Mouse (Mus musculus) heart, postnatal 14 days (tissue): ENCODE results near the gene Ercc6l2. TPM values are rescaled to one million over a fixed set of nuclear protein-coding genes. Genes with fewer than 3 reads are reported as not detected.

Experiments used
- DNase-seq, 2 experiments: peaks; one replicate each; pipeline ENCODE4 v3.0.0; 2021 to 2022
- intact Hi-C: fragments of 180-260 bp; cut with DNase I; formaldehyde crosslinking; loops from one replicate; pipeline ENCODE4 v1.15.1; 2025
- long read RNA-seq, 2 experiments: library from polyadenylated mRNA; stranded (forward); transcript quantifications; one replicate each; pipeline ENCODE4 v2.0.0; 2021
- total RNA-seq, 2 experiments: library from RNA; stranded (reverse); gene quantifications; 2 replicates each; pipeline ENCODE4 v1.2.3; 2021

Gene Ercc6l2
- total RNA-seq, result 10 to 100 TPM; 10.4 to 10.9 TPM
- long read RNA-seq, experiment 1, partial matches to known transcripts, result 4 of 12 reads
- long read RNA-seq, experiment 1, other reads (novel, unspliced or antisense), result 7 of 12 reads
- long read RNA-seq, experiment 2, partial matches to known transcripts, result 6 of 10 reads
- long read RNA-seq, experiment 2, other reads (novel, unspliced or antisense), result 3 of 10 reads

DNA sequence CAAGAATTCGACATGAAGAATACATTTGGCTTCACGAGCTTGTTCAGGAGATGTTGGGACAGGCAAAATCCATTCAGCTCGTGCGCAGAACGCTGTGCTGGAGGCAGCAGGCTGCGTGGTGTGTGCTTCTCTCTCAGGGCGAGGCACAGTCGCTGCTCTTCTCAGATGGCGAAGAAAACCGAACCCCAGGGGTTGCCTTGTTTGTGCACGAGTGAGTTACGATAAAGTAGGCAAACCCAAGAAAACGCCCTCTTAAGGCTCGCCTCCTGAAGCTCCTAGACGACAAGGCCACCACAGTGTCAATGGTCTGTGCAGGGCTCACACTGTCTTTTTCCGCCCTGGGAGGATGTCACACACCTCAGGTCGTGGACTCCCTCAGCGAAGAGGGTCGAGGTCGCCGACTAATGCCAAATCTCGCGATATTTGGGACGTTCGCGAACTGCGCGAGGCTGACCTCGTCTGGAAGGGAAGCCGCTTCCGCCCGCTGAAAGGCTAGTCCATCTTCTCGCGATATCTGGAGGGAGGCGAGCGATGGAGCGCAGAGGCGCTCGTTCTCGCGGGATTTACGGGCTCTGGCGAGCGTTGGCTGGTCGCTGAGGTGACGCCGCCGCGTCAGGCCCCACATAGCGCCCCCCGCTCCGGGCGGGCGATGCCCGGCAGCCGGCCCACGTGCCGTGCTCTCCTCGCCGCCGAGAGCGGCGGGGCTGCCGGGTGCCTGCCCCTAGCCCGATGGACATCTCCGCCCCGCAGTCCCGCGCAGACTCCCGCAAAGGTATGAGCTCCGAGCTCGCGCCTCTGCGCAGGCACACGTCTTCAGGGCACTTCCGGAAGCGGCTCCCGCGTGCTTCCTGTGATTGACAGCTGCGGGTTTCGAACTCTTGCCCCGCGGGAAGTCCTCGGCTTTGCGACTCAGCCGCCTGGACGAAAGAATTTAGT lies at the start of gene Ercc6l2:
Gene Ercc6l2, plus strand, starts transcription at position 495 of the 936 bp plus-strand sequence.
- peak; percentile 98 to 99 for DNase-seq
- intact Hi-C loops, result loop anchor here (5.0 kb wide), 4 partner anchors 118 to 383 kb away; no protein-coding TSS in a partner anchor

DNA sequence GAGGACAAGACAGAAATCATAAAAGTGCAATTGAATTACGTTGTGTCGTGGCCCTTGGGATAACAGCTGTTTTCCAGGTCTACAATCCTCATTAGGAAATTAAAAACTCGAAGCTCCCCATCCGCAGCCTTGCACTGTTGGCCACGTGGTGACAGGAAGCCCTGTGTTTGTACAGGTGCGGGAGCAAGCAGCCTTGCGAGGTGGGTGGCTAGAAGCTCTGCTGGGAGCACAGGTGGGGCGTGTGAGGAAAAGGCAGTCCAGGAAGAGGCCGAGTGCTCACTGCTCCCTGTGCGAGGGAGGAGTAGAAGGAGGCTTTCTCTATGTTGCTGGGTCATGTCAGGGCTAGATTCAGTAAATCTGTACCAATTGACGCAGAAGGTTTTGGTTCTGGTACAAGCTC lies 49.0 kb upstream of the Ercc6l2 start:
- DNase-seq, result no peak
- intact Hi-C loops, result no loop called here

DNA sequence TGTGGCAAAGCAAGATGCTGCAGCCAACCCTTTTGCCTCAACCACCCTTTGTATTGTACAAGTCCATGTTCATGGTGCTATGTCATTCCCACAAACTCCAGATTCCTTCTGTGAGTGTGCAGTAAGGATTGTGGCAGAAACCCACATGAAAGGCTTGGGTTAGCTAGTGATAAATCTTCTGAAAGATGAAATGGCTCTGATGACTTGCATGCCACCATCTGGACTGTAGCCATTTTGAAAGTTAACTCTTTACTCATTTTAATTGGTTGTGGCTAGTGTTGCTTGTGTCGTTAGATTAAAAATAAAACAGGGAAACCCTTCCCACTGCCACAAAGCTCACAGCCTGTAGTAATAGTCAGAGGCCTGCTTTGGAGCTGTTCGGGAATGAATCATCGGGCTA lies 44.0 kb upstream of the Ercc6l2 start:
- no peak for DNase-seq
- intact Hi-C loops, result no loop called here

DNA sequence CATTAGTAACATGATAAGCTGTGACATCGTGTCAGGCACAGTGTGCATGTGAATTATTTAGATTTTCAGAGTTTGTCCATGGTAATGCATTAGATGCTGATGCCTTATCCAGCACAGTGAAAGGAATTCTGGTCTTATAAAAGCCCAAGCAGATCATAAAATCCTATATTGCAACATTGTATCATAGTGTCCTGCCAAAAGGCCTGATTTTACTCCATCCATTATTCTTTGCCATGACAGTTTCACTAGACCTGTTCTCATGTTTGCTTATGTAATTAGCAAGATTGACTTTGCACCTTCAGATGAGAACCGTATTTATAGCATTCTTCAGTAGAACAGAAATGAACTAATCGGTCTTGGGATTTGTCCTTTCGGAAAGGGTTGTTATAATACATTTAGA lies 36.1 kb upstream of the Ercc6l2 start:
- no peak for DNase-seq
- intact Hi-C loops, result no loop called here

DNA sequence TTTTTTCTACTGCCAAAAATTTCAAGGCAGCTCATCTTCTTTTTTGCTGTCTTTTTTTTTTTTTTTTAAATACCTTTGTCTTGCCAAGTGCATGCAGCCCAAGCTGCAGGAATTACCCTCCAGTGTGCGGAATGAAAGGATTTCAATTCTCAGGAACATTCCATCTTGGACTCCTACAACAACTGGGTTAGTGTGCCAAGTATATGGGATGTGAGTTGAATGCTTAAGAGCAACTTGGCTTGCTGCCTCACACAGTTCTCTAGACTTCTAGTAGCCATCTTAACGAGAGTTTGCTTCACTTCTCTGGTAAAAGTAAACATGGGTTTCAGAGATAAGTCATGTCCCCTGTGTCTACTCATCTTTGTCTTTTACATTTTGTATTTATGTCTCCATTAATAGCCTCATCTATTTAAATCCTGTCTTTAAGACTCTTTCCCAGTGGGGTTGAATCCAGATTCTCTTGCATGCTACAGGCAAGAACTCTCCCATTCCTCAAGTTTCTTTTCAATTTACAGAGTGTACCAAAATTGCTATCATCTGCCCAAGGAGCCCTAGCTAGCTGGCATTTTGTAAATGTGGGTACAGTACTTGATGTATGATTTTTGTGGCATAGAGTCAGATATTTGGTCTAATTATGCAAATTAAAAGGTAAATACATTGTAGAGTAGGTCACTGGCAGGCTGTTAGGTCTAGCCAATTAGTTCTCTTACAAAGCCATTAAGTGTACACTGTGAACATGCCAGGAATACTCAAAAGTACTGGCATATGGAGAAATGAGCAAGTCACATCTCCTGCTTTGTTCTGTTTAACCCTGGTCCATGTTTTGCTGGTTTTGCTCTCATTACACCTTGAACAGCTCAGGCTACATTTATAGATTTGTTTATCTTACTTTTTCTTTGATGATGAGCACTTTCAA lies 35.4 kb upstream of the Ercc6l2 start:
- DNase-seq, result no peak
- intact Hi-C loops, result no loop called here

DNA sequence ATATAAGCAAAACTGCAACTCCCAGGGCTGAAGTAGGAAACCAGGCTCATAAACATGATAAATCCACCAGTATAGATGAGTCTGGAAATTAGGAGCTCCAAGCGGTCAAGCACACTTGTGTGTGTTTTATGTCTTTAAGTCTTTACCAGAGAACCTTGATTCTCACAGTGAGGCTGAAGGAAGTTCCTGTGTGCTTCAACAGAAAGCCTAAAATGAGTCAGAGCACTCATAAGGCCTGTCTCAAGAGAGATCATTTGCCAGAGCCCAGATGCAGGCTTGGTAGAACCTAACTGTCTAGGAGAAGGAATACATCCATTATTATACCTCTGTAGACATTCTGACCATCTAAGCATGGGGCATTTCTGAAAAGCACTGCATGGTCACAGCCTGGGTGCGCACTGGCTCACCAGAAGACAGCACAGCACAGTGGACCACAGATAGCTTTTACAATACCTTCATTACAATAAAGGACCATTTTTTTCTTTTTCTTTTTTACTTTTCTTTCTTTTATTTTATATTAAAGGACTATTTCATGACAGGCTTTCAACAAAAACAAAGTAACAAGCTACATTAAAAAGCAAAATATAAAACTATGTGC lies 22.7 kb upstream of the Ercc6l2 start:
- intact Hi-C loops, result no loop called here

DNA sequence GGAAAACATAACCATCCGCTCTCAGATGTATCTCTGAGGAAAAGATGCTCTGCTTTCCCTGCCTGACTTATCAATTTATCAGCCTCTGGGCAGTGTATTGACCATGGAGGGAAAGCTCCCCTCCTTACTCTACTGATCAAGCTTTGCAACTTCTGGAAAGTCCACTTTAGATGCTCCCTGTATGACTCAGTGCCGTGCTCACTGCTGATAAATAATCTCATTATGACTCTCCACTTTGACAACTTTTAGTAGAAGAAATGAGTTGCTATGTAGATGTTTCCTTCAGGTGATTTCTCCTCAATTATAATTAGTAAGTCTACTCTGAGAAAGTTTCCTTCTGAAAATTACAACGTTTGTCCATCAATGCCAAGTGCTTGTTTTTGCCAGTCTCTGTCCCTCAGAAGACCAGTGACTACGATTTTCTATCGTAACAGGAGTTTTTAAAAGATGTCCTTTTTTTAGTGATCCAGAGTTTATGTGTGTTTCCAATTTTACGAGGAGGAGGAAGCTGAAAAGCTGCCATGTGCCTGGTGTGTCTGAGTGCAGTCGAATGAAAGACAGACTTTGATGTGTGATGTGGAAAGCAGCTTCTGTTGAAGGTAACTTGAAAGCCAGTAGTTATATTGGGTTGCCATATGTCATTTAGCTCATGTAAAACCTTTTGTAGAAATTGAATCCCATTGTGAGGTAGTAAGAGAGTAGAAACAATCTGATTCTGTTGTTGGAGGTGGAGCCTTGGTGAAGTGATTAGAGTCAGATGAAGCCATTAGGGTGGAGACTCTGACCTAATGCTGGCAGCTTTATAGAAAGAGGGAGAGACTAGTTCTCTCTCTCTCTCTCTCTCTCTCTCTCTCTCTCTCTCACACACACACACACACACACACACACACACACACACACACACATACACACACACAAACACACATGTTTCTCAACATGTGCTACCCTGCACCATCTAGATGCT lies 21.4 kb upstream of the Ercc6l2 start:
- DNase-seq, result no peak
- intact Hi-C loops, result no loop called here

More for the DNA sequence above, 22.7 kb upstream of the Ercc6l2 start:
- DNase-seq, result no peak

DNA sequence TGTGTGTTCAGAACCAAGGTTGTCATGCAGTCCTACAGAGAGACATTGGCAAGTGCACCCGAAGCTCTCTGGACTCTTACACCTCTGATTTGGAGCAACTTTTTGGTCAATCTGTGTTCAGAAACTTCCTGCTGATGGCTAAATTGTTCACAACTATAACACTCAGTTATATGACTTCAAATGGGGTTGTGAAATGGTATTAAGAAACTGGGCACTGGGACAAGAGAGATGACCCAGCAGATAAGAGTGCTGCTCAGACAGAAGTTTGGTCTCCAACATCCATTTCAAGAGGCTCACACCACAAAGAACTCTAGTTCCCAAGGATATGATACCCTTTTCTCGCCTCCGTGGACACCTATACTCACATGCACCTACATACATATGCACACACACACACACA lies 16.4 kb upstream of the Ercc6l2 start:
- DNase-seq, result no peak
- intact Hi-C loops, result no loop called here

DNA sequence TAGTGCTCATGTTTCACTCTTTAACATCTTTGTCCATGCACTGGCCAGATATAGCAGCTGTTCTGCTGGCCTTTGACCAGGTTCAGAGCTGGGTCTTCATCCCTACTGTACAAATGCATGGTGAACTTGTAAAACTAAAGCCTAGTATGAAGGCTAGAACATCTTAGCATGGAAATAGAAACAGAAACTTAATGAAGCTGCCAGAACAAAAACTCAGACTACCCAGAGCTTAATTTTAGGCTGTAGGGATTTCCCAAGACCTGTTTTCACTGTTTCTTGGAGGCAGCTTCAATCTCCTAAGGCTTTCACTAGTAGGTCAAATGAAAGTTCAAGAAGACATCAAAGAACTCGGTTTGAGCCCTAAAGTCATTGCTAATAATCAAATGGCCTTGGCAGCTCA lies 15.1 kb upstream of the Ercc6l2 start:
- intact Hi-C loops, result no loop called here
- DNase-seq, result no peak

DNA sequence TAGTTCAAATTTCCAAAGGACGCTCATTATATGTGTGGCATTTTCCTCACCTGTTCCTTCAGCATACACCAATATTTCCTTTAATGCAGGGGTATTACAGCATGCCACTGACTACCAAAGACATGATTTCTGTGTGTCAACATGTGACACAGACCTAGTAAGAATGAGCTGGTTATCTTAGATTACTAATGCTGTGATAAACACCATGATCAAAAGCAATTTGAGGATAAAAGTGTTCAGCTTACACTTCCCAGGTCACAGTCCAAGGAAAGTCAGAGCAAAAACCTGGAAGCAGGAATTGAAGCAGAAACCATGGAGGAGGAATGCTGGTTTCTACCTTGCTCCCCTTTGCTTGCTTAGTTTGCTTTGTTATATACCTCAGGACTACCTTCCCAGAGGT lies 13.8 kb upstream of the Ercc6l2 start:
- intact Hi-C loops, result no loop called here
- no peak for DNase-seq

DNA sequence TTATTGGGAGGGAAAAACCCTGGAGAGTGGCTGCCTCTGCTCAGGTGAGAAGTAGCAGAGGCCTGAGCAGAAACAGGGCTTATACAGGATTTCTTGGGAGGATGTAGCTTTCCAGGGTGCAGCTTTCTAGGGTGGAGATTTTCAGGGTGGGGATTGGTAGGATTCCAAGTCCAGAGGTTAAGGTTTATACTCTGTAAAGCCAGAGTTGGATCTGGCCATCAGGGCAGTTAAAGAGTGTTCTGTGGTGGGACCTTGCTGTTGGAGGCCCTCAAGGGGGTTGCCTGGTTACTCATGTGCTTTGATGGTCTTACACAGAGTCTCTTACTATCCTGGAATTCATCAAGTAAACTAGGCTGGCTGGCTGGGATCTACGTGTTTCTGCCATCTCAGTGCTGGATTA lies 7.8 kb upstream of the Ercc6l2 start:
- no peak for DNase-seq
- intact Hi-C loops, result no loop called here

DNA sequence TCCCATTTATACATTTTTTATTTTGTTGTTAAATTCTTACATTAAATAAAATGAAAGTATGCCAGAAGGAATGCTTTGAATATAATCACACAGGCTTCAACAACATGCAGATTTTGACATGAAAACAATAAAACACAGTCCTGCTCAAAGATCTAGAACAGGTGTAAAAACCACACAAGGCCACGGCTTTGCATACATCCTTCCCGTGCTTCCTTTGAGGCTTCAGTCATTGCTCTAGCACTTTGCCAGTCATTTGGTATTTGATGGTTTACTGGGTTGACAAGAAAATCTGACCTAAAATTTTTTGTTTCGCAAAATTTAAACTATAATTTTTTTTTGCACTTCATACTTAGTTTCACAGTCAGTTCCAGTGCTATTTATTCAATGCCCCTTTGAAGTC lies 7.1 kb upstream of the Ercc6l2 start:
- intact Hi-C loops, result no loop called here
- no peak for DNase-seq

DNA sequence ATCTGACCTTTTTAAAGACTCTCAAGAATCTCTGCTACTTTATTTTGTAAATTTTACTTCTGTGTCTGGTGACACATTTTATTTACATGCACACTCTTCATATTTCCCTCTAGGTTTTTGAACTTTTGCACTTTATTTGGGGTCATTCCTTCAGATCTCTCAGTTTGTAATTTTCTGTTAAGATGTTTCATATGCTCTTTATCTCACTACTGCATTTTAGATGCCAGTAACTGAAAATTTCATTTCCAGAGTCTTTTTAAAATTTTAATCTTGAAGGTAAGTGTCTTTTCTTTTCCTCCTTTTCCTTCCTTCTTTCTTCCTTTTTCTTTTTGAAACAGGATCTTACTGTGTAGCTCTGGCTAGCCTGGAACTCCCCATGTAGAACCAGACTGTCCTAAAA lies 3.6 kb upstream of the Ercc6l2 start:
- intact Hi-C loops, result loop anchor here (5.0 kb wide), 3 partner anchors 114 to 244 kb away; no protein-coding TSS in a partner anchor
- DNase-seq, result no peak

DNA sequence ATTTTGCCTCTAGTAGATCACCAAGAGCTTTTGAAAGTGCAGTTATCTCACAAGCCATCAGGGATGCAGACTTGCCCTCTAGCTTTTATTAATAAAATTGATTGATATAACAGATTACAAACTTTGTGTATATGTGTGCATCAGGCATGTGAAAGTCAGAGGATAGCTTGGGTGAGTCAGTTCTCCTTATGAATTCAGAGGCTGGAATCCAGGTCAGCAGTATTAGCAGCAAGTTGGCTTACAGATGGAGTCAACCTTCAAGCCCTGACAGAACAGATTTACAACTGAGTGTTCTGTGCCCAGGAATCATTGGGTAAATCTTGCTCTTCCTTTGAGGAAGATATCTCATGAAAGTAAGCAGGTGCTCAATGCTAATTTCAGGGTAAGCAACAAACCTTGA lies 891 bp downstream of the Ercc6l2 start:
- no peak for DNase-seq
- intact Hi-C loops, result loop anchor here (5.0 kb wide), 1 partner anchor 384 kb away; no protein-coding TSS in a partner anchor

DNA sequence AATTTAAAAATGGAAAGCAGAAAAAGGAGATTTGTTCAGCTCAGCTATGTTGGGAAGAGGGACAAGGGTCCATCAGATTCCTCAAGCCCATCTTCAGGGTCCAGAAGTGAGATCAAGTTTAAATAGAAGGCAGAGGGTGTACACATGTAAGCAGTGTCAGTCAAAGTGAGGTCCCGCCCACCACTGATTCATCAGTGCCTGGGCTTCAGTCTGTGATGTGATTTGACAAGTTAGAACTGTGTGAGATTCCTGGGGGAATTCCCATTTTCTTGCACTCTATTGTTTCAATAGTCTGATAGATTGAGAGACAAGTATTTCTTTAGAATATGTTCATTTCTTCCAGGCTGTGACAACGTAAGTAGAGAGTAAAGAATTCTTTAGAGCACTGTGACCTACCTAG lies 30.7 kb downstream of the Ercc6l2 start:
- intact Hi-C loops, result no loop called here
- DNase-seq, result no peak

DNA sequence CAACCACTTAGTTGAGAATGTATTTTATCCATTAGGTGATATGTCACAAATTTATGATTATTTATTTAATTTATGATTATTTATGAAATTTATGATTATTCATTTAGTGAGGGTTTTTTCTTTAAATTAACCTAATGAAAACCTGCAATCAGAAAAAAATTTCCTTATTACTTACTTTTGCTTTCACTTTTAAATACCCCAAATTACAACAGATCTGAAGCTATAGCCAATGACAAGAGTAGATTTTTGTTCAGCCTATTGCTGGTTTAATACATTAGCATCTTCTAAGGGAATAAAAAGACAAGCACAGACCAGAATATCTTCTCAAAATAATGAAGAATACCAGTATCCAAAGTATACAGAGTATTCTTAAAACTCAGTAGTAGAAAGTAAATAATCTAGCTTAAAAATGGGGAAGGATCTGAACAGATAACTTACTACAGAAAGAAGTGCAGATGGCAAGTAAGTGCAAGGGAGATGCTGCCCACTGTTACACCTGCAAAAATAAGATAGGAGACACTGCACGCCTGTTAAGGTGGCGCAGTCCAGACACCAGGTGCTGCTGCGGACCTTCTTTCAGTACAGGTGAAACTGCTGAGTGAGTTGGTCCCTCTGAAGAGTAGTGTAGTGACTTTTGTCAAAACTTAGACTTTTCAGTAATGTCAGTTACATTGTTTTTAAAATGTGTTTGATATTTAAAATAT lies 35.4 kb downstream of the Ercc6l2 start:
- intact Hi-C loops, result no loop called here
- DNase-seq, result no peak

DNA sequence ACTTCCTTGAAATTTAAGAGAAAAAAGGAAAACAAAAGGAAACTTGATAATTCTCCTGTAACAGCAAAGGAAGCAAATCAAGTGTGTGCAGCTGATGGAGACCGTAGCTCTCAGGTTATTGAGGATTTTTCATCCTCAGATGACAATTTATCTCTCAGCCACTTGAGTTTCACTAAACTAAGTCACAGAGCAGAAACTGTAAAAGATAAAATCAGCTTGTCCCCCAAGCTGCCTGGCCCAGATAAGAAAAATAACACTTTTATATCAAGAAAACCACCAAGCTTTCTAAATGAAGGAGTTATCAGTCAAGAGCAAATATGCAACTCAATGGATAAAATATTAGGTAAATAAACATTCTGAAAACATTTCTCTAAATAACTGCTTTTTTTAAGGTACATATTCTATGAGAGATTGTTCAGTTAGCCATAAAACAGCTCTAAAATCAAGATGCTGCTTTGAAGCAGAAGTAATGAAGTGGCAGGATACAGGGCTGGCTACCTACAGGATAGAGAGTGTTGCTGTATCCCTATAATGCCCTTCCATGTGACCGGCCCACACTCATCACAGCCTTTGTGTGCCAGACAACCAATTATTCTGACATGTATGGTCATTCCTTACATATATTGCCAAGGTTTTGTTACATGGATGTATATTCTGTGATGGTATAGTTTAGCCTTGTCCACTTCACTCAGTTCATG lies 57.7 kb downstream of the Ercc6l2 start:
- DNase-seq, result no peak
- intact Hi-C loops, result no loop called here

DNA sequence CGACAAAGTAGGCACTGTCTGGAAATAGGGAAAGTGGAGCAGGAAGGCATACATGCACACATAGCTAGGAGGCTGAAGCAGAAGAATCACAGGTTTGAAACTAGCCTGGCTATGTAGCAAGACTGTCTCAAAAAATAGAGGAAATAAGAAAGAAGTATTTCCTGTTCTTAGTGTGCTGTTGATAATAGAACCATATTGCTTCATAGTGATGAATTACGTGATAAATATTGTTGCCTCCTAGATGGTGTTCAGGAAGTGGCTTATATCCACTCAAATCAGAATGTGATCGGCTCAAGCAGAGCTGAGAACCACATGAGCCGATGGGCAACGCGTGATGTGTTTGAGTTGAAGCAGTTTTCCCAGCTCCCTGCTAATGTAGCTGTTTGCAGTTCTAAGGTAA lies 62.1 kb downstream of the Ercc6l2 start:
- intact Hi-C loops, result no loop called here
- no peak for DNase-seq
